Mouse (Mus musculus) neural tube, embryonic 15.5 days (tissue): ENCODE data around the gene Ppt2. TPM values are rescaled to one million over a fixed set of nuclear protein-coding genes. Genes with fewer than 3 reads are reported as not detected.
A peak's percentile ranks its signal among the peaks of the same experiment; 100 is the strongest.

Source experiments
- ATAC-seq: fragments of 200-750 bp; cut with Nextera tagmentation; 2 replicates; pipeline ENCODE4 v1.8.0; 2017; ENCODE audit warnings: mild to moderate bottlenecking, moderate TSS enrichment, moderate library complexity; ENCODE audit not compliant: low FRiP score
- H3K27ac ChIP-seq: fragments of 300-500 bp; sonication (generic); replicated peaks from 2 replicates; pipeline ENCODE4 v1.5.1; 2015; ENCODE audit warnings: mild to moderate bottlenecking, inconsistent platforms
- H3K27me3 ChIP-seq: fragments of 300-500 bp; sonication (generic); replicated peaks from 2 replicates; pipeline ENCODE4 v1.6.1; 2015; ENCODE audit warnings: inconsistent platforms
- H3K36me3 ChIP-seq: fragments of 300-500 bp; sonication (generic); 2 replicates; pipeline ENCODE4 v1.6.1; 2015; ENCODE audit warnings: inconsistent platforms
- H3K4me1 ChIP-seq: fragments of 300-500 bp; sonication (generic); 2 replicates; pipeline ENCODE4 v1.6.1; 2015; ENCODE audit warnings: inconsistent platforms
- H3K4me2 ChIP-seq: fragments of 300-500 bp; sonication (generic); 2 replicates; pipeline ENCODE4 v1.6.1; 2015; ENCODE audit warnings: inconsistent platforms, mild to moderate bottlenecking, moderate library complexity
- H3K4me3 ChIP-seq: fragments of 300-500 bp; sonication (generic); replicated peaks from 2 replicates; pipeline ENCODE4 v1.5.1; 2015; ENCODE audit warnings: mild to moderate bottlenecking, inconsistent platforms
- H3K9ac ChIP-seq: fragments of 300-500 bp; sonication (generic); replicated peaks from 2 replicates; pipeline ENCODE4 v1.6.1; 2015; ENCODE audit warnings: mild to moderate bottlenecking, inconsistent platforms
- H3K9me3 ChIP-seq: fragments of 300-500 bp; sonication (generic); replicated peaks from 2 replicates; pipeline ENCODE4 v1.6.1; 2016; ENCODE audit warnings: inconsistent platforms
- WGBS: fragments of 180-500 bp; shearing (Covaris S2); methylation state at CpG from one replicate; pipeline ENCODE4 v1.1.7; 2015; ENCODE audit warnings: mixed read lengths; 5-methylcytosine and 5-hydroxymethylcytosine counted together
- polyA plus RNA-seq: library from polyadenylated mRNA; unstranded; fragments of >200 nt; fragmentation: Nextera tagmentation; extraction: Ambion mirVana; gene quantifications from 2 replicates; pipeline ENCODE4 v1.2.1, GENCODE M21; 2015

Ppt2 gene
- polyA plus RNA-seq: 20.1 and 21.3 TPM in 2 replicates

GRCm38 (mm10) chr17:34627943-34628643 lies at the start of gene Ppt2:
Ppt2 (minus strand) TSS chr17:34628510.
- Histone ChIP-seq H3K27ac (peak within 1 kb of the TSS; percentile 93), H3K27me3 (peaks cover 10% of the 10 kb centered on the region; the same call in 1 of the 2 replicates), H3K4me3 (peak within 1 kb of the TSS; percentile 78), H3K9me3 (no peaks in the 10 kb centered on the region), H3K9ac (peak within 1 kb of the TSS; percentile 70), H3K4me1 (peaks cover 69% of the 10 kb centered on the region), H3K4me2 (peak within 1 kb of the TSS; percentile 90), H3K36me3 (peaks cover 9% of the 10 kb centered on the region; the same call in 1 of the 2 replicates)
- peak; percentile 3; the same call in 1 of the 2 replicates for ATAC-seq
- 6% methylated on average over 29 of the region's 29 CpGs for WGBS

- ATAC-seq: no peak
- Histone ChIP-seq H3K27ac (no peak overlapping the region), H3K9ac (no peak overlapping the region), H3K27me3 (peaks cover 59% of the 10 kb centered on the region), H3K4me3 (no peak overlapping the region), H3K4me1 (peaks cover 11% of the 10 kb centered on the region), H3K36me3 (no peaks in the 10 kb centered on the region), H3K9me3 (no peaks in the 10 kb centered on the region), H3K4me2 (no peak overlapping the region)
- 81% methylated on average over 12 of the region's 12 CpGs for WGBS
Observed at GRCm38 (mm10) chr17:34676671-34677070, 48.4 kb upstream of the Ppt2 start.

DNA sequence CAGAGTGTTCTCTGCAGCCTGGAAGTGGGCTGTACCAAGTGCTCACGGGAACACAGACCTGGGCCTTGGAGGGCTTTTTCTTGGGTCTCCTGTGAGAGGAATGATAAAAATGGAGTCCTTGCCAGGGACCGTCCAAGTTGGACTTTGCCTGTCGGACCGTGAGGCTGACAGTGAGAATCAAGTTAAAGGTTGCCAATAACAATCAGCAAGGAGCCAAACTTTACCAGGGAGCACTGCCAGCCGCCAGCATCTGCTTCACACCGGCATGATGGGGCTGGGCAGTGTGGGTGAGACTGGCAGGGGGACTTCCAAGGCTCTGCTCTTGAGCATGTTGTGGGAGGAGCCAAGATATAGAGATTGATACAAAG lies 47.8 kb upstream of the Ppt2 start:
- Histone ChIP-seq H3K27me3 (peaks cover 65% of the 10 kb centered on the region), H3K9me3 (no peaks in the 10 kb centered on the region), H3K4me1 (peaks cover 17% of the 10 kb centered on the region), H3K4me2 (no peak overlapping the region), H3K36me3 (no peaks in the 10 kb centered on the region), H3K27ac (no peak overlapping the region), H3K4me3 (no peak overlapping the region), H3K9ac (no peak overlapping the region)
- WGBS: 80% methylated on average over 6 of the region's 6 CpGs
- ATAC-seq: no peak

DNA sequence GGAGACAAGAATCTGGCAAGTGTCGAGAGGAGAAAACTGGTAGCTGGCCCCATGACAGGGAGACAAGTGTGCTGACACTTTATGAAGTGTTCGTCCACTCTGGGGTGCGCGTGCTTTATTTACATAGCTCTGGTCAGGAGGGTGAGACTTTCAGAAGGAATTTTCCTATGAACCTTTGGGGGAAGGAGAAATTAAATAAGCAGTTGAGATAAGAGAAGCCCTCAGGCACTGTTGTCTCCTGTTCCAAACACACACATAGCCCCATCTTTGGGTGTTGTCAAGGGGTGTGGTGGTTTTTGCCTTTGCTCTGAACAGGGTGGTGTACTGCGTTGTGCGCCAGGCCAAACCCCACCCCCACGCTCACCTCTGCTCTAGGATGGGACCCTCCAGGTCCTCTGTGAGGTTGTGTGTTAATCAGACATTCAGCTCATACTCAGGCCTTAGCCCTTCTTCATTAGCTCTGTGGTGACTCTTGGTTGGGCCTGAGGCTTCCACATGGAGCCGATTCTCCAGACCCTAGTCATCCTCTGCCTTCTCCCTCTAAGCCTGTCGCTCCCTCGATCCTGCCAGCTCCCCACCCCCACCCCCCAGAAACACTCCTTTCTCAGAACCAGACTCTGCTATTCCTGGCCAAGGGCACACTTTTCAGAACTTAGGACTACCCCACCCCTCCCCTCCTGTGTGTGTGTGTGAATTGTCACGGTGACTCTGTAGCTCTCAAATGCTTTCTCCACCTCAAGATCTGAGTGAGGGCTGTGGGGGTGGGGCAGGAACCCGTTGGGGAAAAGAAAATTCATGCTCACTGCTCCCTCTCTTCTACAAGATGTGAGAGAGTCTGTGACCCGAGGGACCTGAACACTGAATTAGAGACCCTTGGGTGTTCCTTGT lies 47.1 kb upstream of the Ppt2 start:
- Histone ChIP-seq H3K4me2 (no peak overlapping the region), H3K9ac (no peak overlapping the region), H3K4me3 (no peak overlapping the region), H3K27ac (no peak overlapping the region), H3K36me3 (no peaks in the 10 kb centered on the region), H3K27me3 (peaks cover 71% of the 10 kb centered on the region), H3K4me1 (peaks cover 19% of the 10 kb centered on the region), H3K9me3 (no peaks in the 10 kb centered on the region)
- no peak for ATAC-seq
- WGBS: 76% methylated on average over 13 of the region's 13 CpGs

- WGBS: 69% methylated on average over 11 of the region's 11 CpGs
- Histone ChIP-seq H3K4me2 (no peak overlapping the region), H3K4me3 (no peak overlapping the region), H3K27ac (no peak overlapping the region), H3K36me3 (no peaks in the 10 kb centered on the region), H3K9me3 (no peaks in the 10 kb centered on the region), H3K4me1 (peaks cover 19% of the 10 kb centered on the region), H3K27me3 (peaks cover 75% of the 10 kb centered on the region), H3K9ac (no peak overlapping the region)
- no peak for ATAC-seq
Observed at GRCm38 (mm10) chr17:34674524-34675204, 46.4 kb upstream of the Ppt2 start.

DNA sequence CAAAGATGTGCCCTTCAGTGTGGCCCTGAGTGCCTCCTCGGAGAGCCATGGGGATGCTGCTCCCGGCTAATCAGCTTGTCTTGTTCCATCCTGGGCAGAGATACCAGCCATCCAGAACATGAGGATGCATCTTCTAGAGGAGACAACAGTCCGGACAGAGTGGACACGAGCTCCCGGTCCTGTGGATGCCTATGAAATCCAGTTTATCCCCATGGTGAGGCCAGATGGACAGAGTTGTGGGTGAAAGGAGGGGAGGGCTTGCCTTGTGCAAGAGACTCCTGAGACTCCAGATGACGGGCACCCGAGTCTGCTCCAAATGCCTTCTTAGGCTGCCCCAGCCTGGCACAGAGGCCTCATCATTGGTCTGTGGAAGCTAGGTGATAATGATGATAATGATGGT lies 44.8 kb upstream of the Ppt2 start:
- ATAC-seq: no peak
- Histone ChIP-seq H3K4me3 (no peak overlapping the region), H3K4me1 (peaks cover 19% of the 10 kb centered on the region), H3K36me3 (no peaks in the 10 kb centered on the region), H3K27me3 (peaks cover 73% of the 10 kb centered on the region), H3K4me2 (no peak overlapping the region), H3K9me3 (no peaks in the 10 kb centered on the region), H3K9ac (no peak overlapping the region), H3K27ac (no peak overlapping the region)
- WGBS: 87% methylated on average over 7 of the region's 7 CpGs

GRCm38 (mm10) chr17:34672246-34672792 lies 44.0 kb upstream of the Ppt2 start:
- Histone ChIP-seq H3K9ac (no peak overlapping the region; the same call in 1 of the 2 replicates), H3K4me3 (peak overlapping the region; percentile 40), H3K36me3 (no peaks in the 10 kb centered on the region), H3K27me3 (peaks cover 73% of the 10 kb centered on the region), H3K4me2 (peak overlapping the region; percentile 70), H3K9me3 (no peaks in the 10 kb centered on the region), H3K27ac (no peak overlapping the region), H3K4me1 (peaks cover 19% of the 10 kb centered on the region)
- WGBS: 38% methylated on average over 49 of the region's 49 CpGs
- ATAC-seq: peak; percentile 43; the same call in 1 of the 2 replicates

- WGBS: 10% methylated on average over 90 of the region's 93 CpGs
- Histone ChIP-seq H3K9ac (peak overlapping the region; percentile 38), H3K4me3 (peak overlapping the region; percentile 40), H3K27ac (no peak overlapping the region), H3K9me3 (no peaks in the 10 kb centered on the region), H3K4me2 (peak overlapping the region; percentile 70), H3K36me3 (no peaks in the 10 kb centered on the region), H3K4me1 (peaks cover 19% of the 10 kb centered on the region), H3K27me3 (peaks cover 68% of the 10 kb centered on the region)
- ATAC-seq: peak; percentile 68
Observed at GRCm38 (mm10) chr17:34671151-34672066, 43.1 kb upstream of the Ppt2 start.

- ATAC-seq: no peak
- Histone ChIP-seq H3K4me1 (peaks cover 19% of the 10 kb centered on the region), H3K4me3 (peak within 1 kb of the TSS; percentile 40), H3K27me3 (peaks cover 57% of the 10 kb centered on the region), H3K4me2 (peak within 1 kb of the TSS; percentile 70), H3K27ac (no peak within 1 kb of the TSS), H3K36me3 (no peaks in the 10 kb centered on the region), H3K9me3 (no peaks in the 10 kb centered on the region), H3K9ac (0 out of 2 replicates have a peak within 1 kb of the TSS, but pooled peaks have one; percentile 38)
- WGBS: 65% methylated on average over 7 of the region's 7 CpGs
Observed at GRCm38 (mm10) chr17:34670235-34670634, 41.9 kb upstream of the Ppt2 start, which contains the start of gene Tnxb. Tnxb (plus strand) TSS chr17:34670535.

DNA sequence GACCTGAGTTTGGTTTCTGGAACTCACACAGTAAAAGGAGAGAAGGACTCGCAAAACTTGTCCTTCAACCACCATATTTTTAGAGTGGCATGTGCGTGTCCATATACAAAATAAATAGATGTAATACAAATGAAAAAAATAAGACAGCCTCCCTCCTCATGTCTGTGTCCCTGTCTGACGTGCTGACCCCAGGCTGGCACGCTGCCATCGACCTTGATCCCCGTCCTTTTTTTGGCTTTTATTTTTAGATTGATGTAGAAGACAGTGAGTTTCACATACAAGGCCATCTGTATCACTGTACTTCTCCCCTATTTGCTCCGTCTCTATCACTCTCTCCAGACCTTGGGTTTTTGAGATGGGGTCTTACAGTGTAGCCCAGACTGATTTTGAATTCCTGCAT lies 36.2 kb upstream of the Ppt2 start:
- WGBS: 74% methylated on average over 7 of the region's 7 CpGs
- Histone ChIP-seq H3K4me2 (no peak overlapping the region), H3K36me3 (no peaks in the 10 kb centered on the region), H3K4me3 (no peak overlapping the region), H3K27me3 (peaks cover 33% of the 10 kb centered on the region), H3K9me3 (no peaks in the 10 kb centered on the region), H3K9ac (no peak overlapping the region), H3K4me1 (peaks cover 10% of the 10 kb centered on the region), H3K27ac (no peak overlapping the region)
- ATAC-seq: no peak
